Mouse (Mus musculus): Measurements from ENCODE around the gene Ptpro.

The Ptpro gene

DNA sequence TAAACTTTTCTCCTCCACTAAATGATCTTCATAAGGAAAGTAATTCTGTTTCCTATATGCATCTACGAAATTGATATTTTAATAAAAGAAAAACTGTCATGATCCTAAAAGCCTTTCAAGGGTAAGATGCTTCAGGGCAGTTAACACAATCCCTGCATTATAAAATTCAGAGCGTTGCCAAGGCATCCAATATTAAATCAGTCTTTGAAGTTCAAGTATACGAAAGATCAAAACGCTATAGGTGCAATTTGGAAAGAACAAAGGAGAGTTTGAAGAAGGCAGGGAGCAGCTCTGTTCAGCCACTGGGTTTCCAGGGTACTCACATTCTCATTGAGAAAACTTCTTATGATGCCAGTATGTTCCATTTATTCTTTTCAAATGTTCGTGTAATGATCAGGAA, 78.7 kb downstream of the Ptpro start:
- no peak for TF ChIP-seq GATA4 (IDR thresholded peaks at IDR 0.05; ENCODE audit: insufficient replicate concordance, low read length)

DNA sequence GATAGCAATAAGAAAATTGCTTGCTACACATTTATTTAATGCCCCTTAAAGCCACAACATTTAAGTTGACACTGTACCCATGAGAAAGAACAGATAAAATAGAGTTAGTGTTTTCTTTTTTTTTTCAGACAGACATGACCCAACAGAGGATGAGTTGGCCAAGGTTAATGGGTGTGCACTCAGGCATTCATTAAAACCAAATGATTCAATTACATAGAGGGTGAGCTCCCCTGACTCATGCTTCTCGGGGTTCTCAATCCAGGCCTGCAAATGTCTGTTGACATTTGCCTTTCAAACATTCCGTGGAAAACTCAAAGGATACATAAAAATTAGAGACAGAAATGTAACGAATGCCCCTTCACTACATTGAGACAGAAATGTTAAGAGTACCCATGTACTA, 79.7 kb downstream of the Ptpro start:
- no peak for TF ChIP-seq GATA4 (IDR thresholded peaks at IDR 0.05; ENCODE audit: insufficient replicate concordance, low read length)

DNA sequence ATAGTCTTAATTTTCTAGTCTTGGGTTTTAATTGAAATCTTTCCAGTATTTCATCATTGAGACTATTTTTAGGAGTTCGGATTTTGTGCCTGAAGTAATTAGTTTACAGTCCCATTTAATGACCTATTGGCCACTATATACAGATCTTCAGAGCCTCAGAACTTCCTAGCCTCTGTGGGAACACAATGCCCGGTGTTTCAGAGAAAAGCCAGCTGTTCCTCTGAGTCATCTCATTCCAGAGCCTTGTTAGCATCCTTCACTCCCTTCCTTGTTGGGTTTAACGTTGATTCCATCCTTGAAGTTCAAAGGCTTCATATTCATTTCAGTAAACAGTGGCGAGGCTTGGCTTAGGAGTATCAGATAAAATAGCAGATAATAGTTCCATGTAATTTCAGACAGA, 87.0 kb downstream of the Ptpro start:
- TF ChIP-seq GATA4 (IDR thresholded peaks at IDR 0.05; ENCODE audit: insufficient replicate concordance, low read length) = no peak

DNA sequence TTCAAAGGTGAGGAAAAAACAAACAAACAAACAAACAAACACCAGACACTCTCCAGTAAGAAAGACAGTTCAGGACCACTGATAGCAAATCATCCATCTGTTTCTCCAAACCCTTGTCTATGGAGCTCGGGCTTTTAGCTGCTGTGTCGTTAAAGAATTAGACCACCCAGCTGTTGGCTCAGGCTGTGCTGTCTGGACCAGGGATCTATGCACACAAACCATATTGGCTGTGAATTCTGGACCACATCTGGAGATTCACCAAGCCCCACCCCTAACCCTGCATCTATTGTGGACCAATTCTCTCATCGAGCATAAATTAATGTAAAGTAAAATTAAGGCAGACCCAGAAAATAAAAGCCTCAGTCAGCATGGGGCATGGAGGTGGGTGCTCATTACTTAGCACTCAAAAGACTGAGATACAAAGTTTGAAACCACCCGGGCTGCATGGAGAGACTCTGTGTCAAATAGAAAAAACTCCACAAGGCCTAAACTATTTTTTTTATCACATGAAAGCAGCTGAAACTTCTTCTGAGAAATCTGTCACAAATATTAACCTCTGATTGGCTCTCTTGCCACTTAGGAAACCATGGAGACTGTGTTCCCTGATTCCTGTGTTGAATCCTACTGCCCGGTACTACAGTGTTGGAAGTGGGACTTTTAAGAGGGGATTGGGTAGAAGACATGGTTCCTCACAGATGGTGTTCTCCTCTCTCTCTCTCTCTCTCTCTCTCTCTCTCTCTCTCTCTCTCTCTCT, 91.7 kb downstream of the Ptpro start:
- TF ChIP-seq GATA4 (IDR thresholded peaks at IDR 0.05; ENCODE audit: insufficient replicate concordance, low read length) = no peak

- TF ChIP-seq GATA4 (IDR thresholded peaks at IDR 0.05; ENCODE audit: insufficient replicate concordance, low read length) = no peak
Observed at GRCm38 (mm10) chr6:137360166-137360565, 108.0 kb downstream of the Ptpro start.

GRCm38 (mm10) chr6:137362216-137362615, 110.1 kb downstream of the Ptpro start:
- TF ChIP-seq GATA4 (IDR thresholded peaks at IDR 0.05; ENCODE audit: insufficient replicate concordance, low read length) = no peak

GRCm38 (mm10) chr6:137364681-137365080, 112.6 kb downstream of the Ptpro start:
- TF ChIP-seq GATA4 (IDR thresholded peaks at IDR 0.05; ENCODE audit: insufficient replicate concordance, low read length) = no peak

GRCm38 (mm10) chr6:137365637-137366036, 113.5 kb downstream of the Ptpro start:
- TF ChIP-seq GATA4 (IDR thresholded peaks at IDR 0.05; ENCODE audit: insufficient replicate concordance, low read length) = no peak

GRCm38 (mm10) chr6:137370745-137371144, 118.6 kb downstream of the Ptpro start:
- no peak for TF ChIP-seq GATA4 (IDR thresholded peaks at IDR 0.05; ENCODE audit: insufficient replicate concordance, low read length)

DNA sequence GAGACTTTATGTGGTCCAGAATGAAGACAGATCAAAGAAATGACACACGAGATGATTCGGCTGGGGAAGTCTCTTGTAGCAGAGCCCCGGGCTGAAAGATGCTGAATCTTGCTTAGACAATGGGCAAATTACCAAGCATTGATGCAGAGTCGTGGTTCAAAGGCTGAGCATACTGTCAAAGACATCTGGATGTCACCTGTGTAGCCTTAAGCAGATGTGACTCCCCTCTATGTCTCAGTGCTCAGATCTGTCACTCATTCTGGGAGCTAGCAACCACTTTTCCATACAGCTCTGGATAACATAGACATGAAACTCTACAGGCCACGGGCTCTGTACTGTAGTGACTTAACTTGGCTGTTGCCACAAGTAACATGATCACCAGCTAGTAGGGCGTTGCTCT, 119.3 kb downstream of the Ptpro start:
- no peak for TF ChIP-seq GATA4 (IDR thresholded peaks at IDR 0.05; ENCODE audit: insufficient replicate concordance, low read length)

GRCm38 (mm10) chr6:137373920-137374319, 121.8 kb downstream of the Ptpro start:
- TF ChIP-seq GATA4 (IDR thresholded peaks at IDR 0.05; ENCODE audit: insufficient replicate concordance, low read length) = no peak

GRCm38 (mm10) chr6:137382546-137382945, 130.4 kb downstream of the Ptpro start:
- TF ChIP-seq GATA4 (IDR thresholded peaks at IDR 0.05; ENCODE audit: insufficient replicate concordance, low read length) = no peak

DNA sequence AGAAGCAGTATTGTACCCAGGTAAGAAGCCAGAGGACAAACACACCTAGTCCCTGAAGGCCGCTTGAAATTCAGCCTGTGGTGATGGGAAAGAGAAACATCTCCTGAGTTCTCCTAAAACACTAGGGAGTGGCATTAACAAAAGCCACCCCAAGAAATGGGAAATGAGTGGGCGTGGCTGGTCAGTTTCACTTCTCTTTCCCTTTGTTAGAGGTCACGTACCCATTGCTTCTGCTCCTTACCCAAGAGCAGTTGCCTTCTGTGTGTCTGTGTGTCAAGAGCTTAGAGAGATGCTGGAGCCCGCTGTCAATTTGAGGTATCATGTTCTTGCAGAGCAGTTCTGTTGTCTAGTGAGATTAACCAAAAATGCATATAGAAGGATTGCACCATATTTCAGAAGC, 134.2 kb downstream of the Ptpro start:
- TF ChIP-seq GATA4 (IDR thresholded peaks at IDR 0.05; ENCODE audit: insufficient replicate concordance, low read length) = no peak

GRCm38 (mm10) chr6:137386935-137387334, 134.8 kb downstream of the Ptpro start:
- no peak for TF ChIP-seq GATA4 (IDR thresholded peaks at IDR 0.05; ENCODE audit: insufficient replicate concordance, low read length)

- TF ChIP-seq GATA4 (IDR thresholded peaks at IDR 0.05; ENCODE audit: insufficient replicate concordance, low read length) = no peak
Observed at GRCm38 (mm10) chr6:137395075-137395474, 143.0 kb downstream of the Ptpro start.

GRCm38 (mm10) chr6:137396106-137396793, 144.1 kb downstream of the Ptpro start:
- no peak for TF ChIP-seq GATA4 (IDR thresholded peaks at IDR 0.05; ENCODE audit: insufficient replicate concordance, low read length)

DNA sequence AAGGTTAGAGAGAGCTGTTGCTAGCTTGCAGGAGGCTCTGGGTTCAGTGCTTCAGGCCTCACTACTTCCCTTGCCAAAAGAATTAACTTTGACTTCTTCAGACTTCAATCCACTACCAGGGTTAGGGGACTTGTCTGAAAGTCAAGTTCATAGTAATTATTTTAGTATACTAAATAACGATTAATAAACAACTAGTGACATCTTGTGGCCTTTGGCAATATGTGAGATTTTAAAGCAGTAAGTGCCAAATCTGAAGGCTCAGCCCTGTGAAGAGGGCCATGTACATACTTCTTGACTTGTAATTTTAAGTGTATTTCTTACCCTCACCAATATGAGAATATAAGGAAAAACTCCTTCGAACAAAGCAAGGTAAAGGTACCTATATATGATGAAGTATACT, 145.2 kb downstream of the Ptpro start:
- TF ChIP-seq GATA4 (IDR thresholded peaks at IDR 0.05; ENCODE audit: insufficient replicate concordance, low read length) = no peak

Data from liver, adult (tissue).